Mouse (Mus musculus) bone marrow macrophage, adult 2 months (primary cell): Measurements from ENCODE around the gene Trpm8. TPM values are rescaled to one million over a fixed set of nuclear protein-coding genes. Genes with fewer than 3 reads are reported as not detected.

ENCODE experiments used
- H3K27ac ChIP-seq: 2 replicates; pipeline ENCODE4 v1.5.1; 2012; ENCODE audit warnings: low read depth, low read length; ENCODE audit not compliant: insufficient read depth
- H3K4me1 ChIP-seq: 2 replicates; pipeline ENCODE4 v1.6.1; 2012; ENCODE audit warnings: low read length; ENCODE audit not compliant: control insufficient read depth, insufficient read depth
- H3K4me3 ChIP-seq: 2 replicates; pipeline ENCODE4 v1.5.1; 2012; ENCODE audit warnings: mild to moderate bottlenecking, low read length, moderate library complexity; ENCODE audit not compliant: insufficient read depth
- CTCF ChIP-seq: IDR thresholded peaks from 2 replicates; pipeline ENCODE4 v1.5.1; 2012; ENCODE audit warnings: low read depth, mild to moderate bottlenecking, low read length, moderate library complexity
- POLR2A ChIP-seq: IDR thresholded peaks from 2 replicates; pipeline ENCODE4 v1.6.1; 2012; ENCODE audit warnings: mild to moderate bottlenecking, low read depth, low read length, borderline replicate concordance
- polyA plus RNA-seq: library from polyadenylated mRNA; stranded (reverse); fragments of >200 nt; gene quantifications from 2 replicates; pipeline ENCODE4 v1.2.4, GENCODE M21; 2012; ENCODE audit not compliant: missing spikeins, insufficient read depth, insufficient read length

Trpm8 gene
- polyA plus RNA-seq, 1 experiment, result not detected

GRCm38 (mm10) chr1:88288789-88289127 lies 11.3 kb downstream of the Trpm8 start:
- Histone ChIP-seq H3K4me1 (no peaks in the 10 kb centered on the region), H3K27ac (no peak overlapping the region), H3K4me3 (no peak overlapping the region)
- TF ChIP-seq POLR2A (no peak), CTCF (no peak)

- H3K27ac ChIP-seq, result no peak overlapping the region
- TF ChIP-seq CTCF, result no peak
- no peak for TF ChIP-seq POLR2A
- no peak overlapping the region for H3K4me3 ChIP-seq
- H3K4me1 ChIP-seq, result no peaks in the 10 kb centered on the region
Measured at GRCm38 (mm10) chr1:88289152-88289551, 11.7 kb downstream of the Trpm8 start.

- H3K4me3 ChIP-seq, result no peak overlapping the region
- TF ChIP-seq CTCF (no peak), POLR2A (no peak)
- no peak overlapping the region for H3K27ac ChIP-seq
- H3K4me1 ChIP-seq, result no peaks in the 10 kb centered on the region
Measured at GRCm38 (mm10) chr1:88289917-88290316, 12.5 kb downstream of the Trpm8 start.

GRCm38 (mm10) chr1:88290511-88290910 lies 13.1 kb downstream of the Trpm8 start:
- no peak for TF ChIP-seq POLR2A
- TF ChIP-seq CTCF, result no peak
- Histone ChIP-seq H3K4me3 (no peak overlapping the region), H3K4me1 (no peaks in the 10 kb centered on the region), H3K27ac (no peak overlapping the region)

- TF ChIP-seq CTCF (no peak), POLR2A (no peak)
- Histone ChIP-seq H3K27ac (no peak overlapping the region), H3K4me3 (no peak overlapping the region), H3K4me1 (no peaks in the 10 kb centered on the region)
Measured at GRCm38 (mm10) chr1:88291409-88292005, 14.0 kb downstream of the Trpm8 start.

- H3K27ac ChIP-seq, result no peak overlapping the region
- H3K4me3 ChIP-seq, result no peak overlapping the region
- no peak for TF ChIP-seq POLR2A
- TF ChIP-seq CTCF, result no peak
- no peaks in the 10 kb centered on the region for H3K4me1 ChIP-seq
Measured at GRCm38 (mm10) chr1:88292057-88292456, 14.6 kb downstream of the Trpm8 start.

- Histone ChIP-seq H3K4me3 (no peak overlapping the region), H3K4me1 (no peaks in the 10 kb centered on the region), H3K27ac (no peak overlapping the region)
- no peak for TF ChIP-seq CTCF
- TF ChIP-seq POLR2A, result no peak
Measured at GRCm38 (mm10) chr1:88294650-88295049, 17.2 kb downstream of the Trpm8 start.

GRCm38 (mm10) chr1:88296171-88296920 lies 18.9 kb downstream of the Trpm8 start:
- TF ChIP-seq POLR2A (no peak), CTCF (no peak)
- Histone ChIP-seq H3K4me1 (no peaks in the 10 kb centered on the region), H3K4me3 (no peak overlapping the region)

GRCm38 (mm10) chr1:88297480-88298258 lies 20.2 kb downstream of the Trpm8 start:
- TF ChIP-seq POLR2A (no peak), CTCF (no peak)
- Histone ChIP-seq H3K27ac (no peak overlapping the region), H3K4me1 (no peaks in the 10 kb centered on the region), H3K4me3 (no peak overlapping the region)

More at GRCm38 (mm10) chr1:88296171-88296920, 18.9 kb downstream of the Trpm8 start:
- H3K27ac ChIP-seq, result no peak overlapping the region

- no peak overlapping the region for H3K4me3 ChIP-seq
- H3K27ac ChIP-seq, result no peak overlapping the region
- H3K4me1 ChIP-seq, result no peaks in the 10 kb centered on the region
- TF ChIP-seq POLR2A, result no peak
- no peak for TF ChIP-seq CTCF
Measured at GRCm38 (mm10) chr1:88298686-88299528, 21.4 kb downstream of the Trpm8 start.
